ENCODE assay signal across 8 mouse cellular contexts in genomic region chr16:43540108-43540507, GRCm38 (mm10).
DNase-seq lines count a peak whose midpoint lies in the region; ATAC-seq and TF ChIP-seq lines count a peak whose summit lies in the region.

No protein-coding gene starts in this region.

- no peak for TF ChIP-seq POLR2A in cerebellum, adult 2 months (IDR thresholded peaks at IDR 0.05; ENCODE audit: borderline replicate concordance, insufficient read depth, low read length)

- no peak overlapping the region for H3K4me3 ChIP-seq in cerebellum, adult 2 months (replicated peaks; ENCODE audit: insufficient read depth, low read depth, low read length)
- no peak overlapping the region for H3K4me3 ChIP-seq in lung, embryonic 16.5 days (ENCODE audit: low read length)
- H3K4me3 ChIP-seq in forebrain, embryonic 12.5 days (replicated peaks): no peak overlapping the region
- H3K4me3 ChIP-seq in midbrain, embryonic 16.5 days (ENCODE audit: low read depth, low read length): no peak overlapping the region

- no peaks in the 10 kb centered on the region for H3K9me3 ChIP-seq in lung, embryonic 16.5 days (ENCODE audit: control insufficient read depth, low read length)
- no peaks in the 10 kb centered on the region for H3K9me3 ChIP-seq in forebrain, embryonic 12.5 days
- H3K9me3 ChIP-seq in midbrain, embryonic 16.5 days (replicated peaks; ENCODE audit: control insufficient read depth, low read length, poor library complexity, severe bottlenecking): no peaks in the 10 kb centered on the region

- 25% methylated on average over 3 of the region's 3 CpGs for WGBS in cerebellum, adult 2 months
- 14% methylated on average over 3 of the region's 3 CpGs for WGBS in lung, embryonic 16.5 days
- 31% methylated on average over 3 of the region's 3 CpGs for WGBS in forebrain, embryonic 12.5 days
- 14% methylated on average over 3 of the region's 3 CpGs for WGBS in midbrain, embryonic 16.5 days

- H3K27ac ChIP-seq in cerebellum, adult 2 months (ENCODE audit: insufficient read depth, low read length): no peak overlapping the region
- H3K27ac ChIP-seq in lung, embryonic 16.5 days (ENCODE audit: low read length): no peak overlapping the region
- no peak overlapping the region for H3K27ac ChIP-seq in forebrain, embryonic 12.5 days
- no peak overlapping the region for H3K27ac ChIP-seq in midbrain, embryonic 16.5 days (ENCODE audit: low read length)

- H3K27me3 ChIP-seq in cerebellum, adult 2 months (ENCODE audit: control insufficient read depth, insufficient read depth, low read length): no peaks in the 10 kb centered on the region
- no peaks in the 10 kb centered on the region for H3K27me3 ChIP-seq in lung, embryonic 16.5 days (ENCODE audit: control insufficient read depth, insufficient read depth, low read depth, low read length)
- no peaks in the 10 kb centered on the region for H3K27me3 ChIP-seq in forebrain, embryonic 12.5 days
- no peaks in the 10 kb centered on the region for H3K27me3 ChIP-seq in midbrain, embryonic 16.5 days (ENCODE audit: control insufficient read depth, insufficient read depth, low read depth, low read length)

- peak; percentile 88 for ATAC-seq in lung, embryonic 16.5 days (ENCODE audit: low read depth)
- ATAC-seq in forebrain, embryonic 12.5 days (ENCODE audit: low FRiP score): peak; percentile 77; the same call in 1 of the 2 replicates
- peak; percentile 62; the same call in 1 of the 2 replicates for ATAC-seq in midbrain, embryonic 16.5 days

- no peak overlapping the region for H3K9ac ChIP-seq in lung, embryonic 16.5 days (ENCODE audit: low read length)
- H3K9ac ChIP-seq in forebrain, embryonic 12.5 days: no peak overlapping the region
- no peak overlapping the region for H3K9ac ChIP-seq in midbrain, embryonic 16.5 days (ENCODE audit: low read depth, low read length)

- peak in 1 of 2 experiments; percentile 60 for DNase-seq in cerebellum, adult 2 months
- no peak for DNase-seq in cerebellum, adult 9-11 months
- no peak for DNase-seq in lung, postnatal 14 days
- DNase-seq in urinary bladder, postnatal 14 days (ENCODE audit: low spot score): no peak
- no peak for DNase-seq in urinary bladder, adult 18-20 months (ENCODE audit: low spot score in 2 of 2)

- peaks cover 2% of the 10 kb centered on the region; the same call in 1 of the 2 replicates for H3K4me1 ChIP-seq in cerebellum, adult 2 months (ENCODE audit: control insufficient read depth, insufficient read depth, low read length)
- H3K4me1 ChIP-seq in lung, embryonic 16.5 days (replicated peaks; ENCODE audit: control insufficient read depth, insufficient read depth, low read length): no peaks in the 10 kb centered on the region
- peaks cover 6% of the 10 kb centered on the region; the same call in 1 of the 2 replicates for H3K4me1 ChIP-seq in forebrain, embryonic 12.5 days
- 0 out of 2 replicates have a peak, but pooled peaks cover 4% of the 10 kb centered on the region for H3K4me1 ChIP-seq in midbrain, embryonic 16.5 days (ENCODE audit: control insufficient read depth, insufficient read depth, low read length)

- H3K36me3 ChIP-seq in lung, embryonic 16.5 days (ENCODE audit: control insufficient read depth, insufficient read depth, low read length): no peaks in the 10 kb centered on the region
- no peaks in the 10 kb centered on the region for H3K36me3 ChIP-seq in forebrain, embryonic 12.5 days (replicated peaks)
- no peaks in the 10 kb centered on the region for H3K36me3 ChIP-seq in midbrain, embryonic 16.5 days (ENCODE audit: control insufficient read depth, insufficient read depth, low read length)

- peak; percentile 37; the same call in 1 of the 2 replicates for TF ChIP-seq CTCF in cerebellum, adult 2 months (IDR thresholded peaks at IDR 0.05; ENCODE audit: borderline replicate concordance, insufficient read depth, low read depth, low read length)

- H3K4me2 ChIP-seq in lung, embryonic 16.5 days (ENCODE audit: low read depth, low read length): no peak overlapping the region
- H3K4me2 ChIP-seq in forebrain, embryonic 12.5 days: no peak overlapping the region
- no peak overlapping the region for H3K4me2 ChIP-seq in midbrain, embryonic 16.5 days (ENCODE audit: low read length)
